Mouse (Mus musculus) regulatory T cell (primary cell): ENCODE results near the gene Gm11564.
"Not testable (repeated sequence)": the region's sequence is repeated elsewhere in the genome, so short reads cannot be mapped to it uniquely, and the experiment has no call there.

ENCODE experiments used
- in situ Hi-C: fragments of 300-600 bp; cut with MboI, MseI; formaldehyde crosslinking; loops from one replicate; pipeline ENCODE4 v1.15.1; 2025; ENCODE audit warnings: high pct_unique_total_duplicates

The Gm11564 gene

DNA sequence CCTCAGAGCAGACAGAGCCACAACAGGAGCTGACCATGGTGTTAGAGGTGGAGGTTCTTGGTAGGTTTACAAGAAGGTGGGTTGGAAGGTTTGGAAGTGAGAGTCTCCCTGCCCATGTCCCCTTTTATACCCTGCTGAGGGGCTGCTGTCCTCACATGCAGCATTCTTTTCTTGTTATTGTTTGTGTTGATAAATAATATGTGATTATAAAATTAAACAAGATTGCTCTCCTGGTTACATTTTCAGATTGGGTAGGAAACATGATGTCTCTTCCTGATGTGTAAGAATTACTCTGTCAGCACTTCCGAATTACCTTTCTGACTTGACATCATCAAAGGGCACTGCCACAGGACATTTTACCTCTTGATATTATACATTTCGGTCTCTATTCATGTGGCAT lies at the start of gene Gm11564:
Gm11564 (minus strand) TSS at position 101 of the 400 bp plus-strand sequence.
- in situ Hi-C loops, result not testable (repeated sequence)

DNA sequence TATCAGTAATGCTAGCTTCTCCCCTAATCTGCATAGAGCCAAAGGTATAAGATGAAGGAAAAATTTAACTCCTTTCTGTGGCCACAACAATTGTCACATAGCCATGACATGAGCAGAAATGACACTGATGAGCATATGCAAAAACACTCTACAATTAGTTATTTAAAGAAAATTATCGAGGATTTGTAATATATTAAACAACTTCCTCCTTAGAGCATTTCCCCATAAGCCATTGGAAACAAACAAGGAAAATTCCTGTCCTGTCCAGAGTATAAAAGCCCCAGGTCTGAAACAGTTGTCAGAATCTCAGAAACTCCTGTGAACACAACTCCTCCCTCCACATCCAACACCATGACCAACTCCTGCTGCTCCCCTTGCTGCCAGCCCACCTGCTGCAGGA lies 48.7 kb upstream of the Gm11564 start, which contains the start of gene Gm11559:
Gm11559 (plus strand) TSS at position 301 of the 400 bp plus-strand sequence.
- in situ Hi-C loops, result not testable (repeated sequence)

DNA sequence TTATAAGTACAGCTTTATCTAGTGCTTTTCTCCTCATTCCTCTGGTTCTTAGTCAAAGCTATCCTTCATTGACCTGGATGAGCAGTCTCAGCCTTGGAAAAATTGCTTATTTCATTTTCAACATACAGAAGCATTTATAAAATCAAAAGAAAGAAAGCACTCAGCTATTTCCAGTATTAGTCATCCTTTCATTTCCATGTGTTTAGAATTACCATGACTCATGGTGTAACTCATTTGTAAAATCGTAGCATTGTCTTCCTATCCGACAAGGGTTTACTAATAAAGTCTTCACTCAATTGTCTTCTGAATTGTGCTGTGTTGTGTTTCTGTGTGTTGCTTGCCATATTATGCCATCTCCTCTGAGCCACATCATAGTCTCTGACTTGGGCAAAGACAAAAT lies 43.3 kb upstream of the Gm11564 start:
- in situ Hi-C loops, result no loop called here

DNA sequence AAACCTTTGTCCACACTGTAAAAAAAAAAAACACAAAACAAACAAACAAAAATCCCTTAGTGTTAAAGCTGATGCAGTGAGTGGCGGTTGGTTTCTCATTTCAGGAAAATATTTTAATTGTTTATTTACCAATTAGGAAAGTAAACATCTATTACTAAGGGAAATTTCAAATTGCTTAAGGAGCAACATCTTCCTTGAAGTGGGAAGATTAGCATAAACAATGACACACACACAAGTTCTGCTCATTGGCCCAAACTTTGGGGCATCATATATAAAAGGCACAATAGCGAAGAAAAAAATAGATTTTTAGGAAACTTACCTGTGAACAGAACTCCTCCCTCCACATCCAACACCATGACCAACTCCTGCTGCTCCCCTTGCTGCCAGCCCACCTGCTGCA lies 42.2 kb upstream of the Gm11564 start, which contains the start of gene Gm11568:
Gm11568 (plus strand) TSS at position 301 of the 400 bp plus-strand sequence.
- in situ Hi-C loops, result no loop called here

DNA sequence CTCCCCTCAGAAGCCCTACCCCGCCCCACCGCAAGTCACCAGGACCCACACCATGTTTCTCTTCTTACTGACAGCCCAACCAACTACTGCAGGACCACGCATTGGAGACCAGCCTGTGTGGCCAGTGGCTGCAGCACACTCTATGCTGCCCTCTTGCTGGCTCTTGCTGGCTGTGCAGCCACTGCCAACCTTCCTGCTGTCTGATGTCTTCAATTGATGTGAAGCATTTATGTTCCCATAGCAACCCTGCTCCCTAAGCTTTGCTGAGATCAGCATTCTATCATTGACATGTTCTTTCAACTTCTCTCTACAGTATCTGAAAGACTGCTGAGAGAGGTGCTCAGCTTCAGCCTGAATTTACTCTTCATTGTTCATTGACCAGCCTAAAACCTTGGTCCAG lies 38.7 kb upstream of the Gm11564 start:
- in situ Hi-C loops, result no loop called here

DNA sequence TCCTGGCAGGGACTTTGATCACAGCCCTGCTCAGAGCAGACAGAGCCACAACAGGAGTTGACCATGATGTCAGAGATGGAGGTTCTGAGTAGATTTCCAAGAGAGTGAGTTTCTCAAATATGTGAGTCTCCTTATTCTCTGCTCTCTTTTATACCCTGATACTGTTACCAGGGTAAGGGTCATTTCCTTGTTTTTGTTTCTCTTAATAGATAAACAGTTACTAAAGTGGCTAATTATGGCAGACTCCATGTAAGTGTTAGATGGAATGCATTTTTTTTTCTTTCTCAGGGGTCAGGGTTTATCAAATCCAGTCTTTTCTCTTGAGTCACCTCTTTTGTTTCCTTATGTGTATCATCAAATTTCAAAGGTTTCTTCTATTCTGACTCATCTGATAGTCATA lies 36.0 kb upstream of the Gm11564 start, which contains the start of gene Krtap4-16:
Krtap4-16 (minus strand) TSS at position 101 of the 400 bp plus-strand sequence.
- in situ Hi-C loops, result no loop called here

DNA sequence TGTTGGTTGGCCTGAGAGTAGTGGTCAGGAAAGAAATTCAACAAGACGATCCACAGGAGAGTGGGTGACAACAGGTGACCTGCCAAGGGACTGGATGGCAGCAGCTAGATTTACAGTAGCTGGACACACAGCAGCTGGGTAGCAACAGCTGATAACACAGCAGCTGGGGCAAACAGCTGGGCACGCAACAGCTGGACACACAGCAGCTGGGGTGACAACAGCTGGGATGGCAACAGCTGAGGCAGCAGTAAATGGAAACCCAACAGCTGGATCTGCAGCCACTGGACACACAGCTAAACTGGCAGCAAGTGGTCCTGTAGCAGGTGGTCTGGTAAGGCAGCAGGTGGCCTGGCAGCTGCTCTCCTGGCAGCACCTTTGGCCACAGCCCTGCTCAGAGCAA lies 31.3 kb upstream of the Gm11564 start:
- in situ Hi-C loops, result no loop called here

DNA sequence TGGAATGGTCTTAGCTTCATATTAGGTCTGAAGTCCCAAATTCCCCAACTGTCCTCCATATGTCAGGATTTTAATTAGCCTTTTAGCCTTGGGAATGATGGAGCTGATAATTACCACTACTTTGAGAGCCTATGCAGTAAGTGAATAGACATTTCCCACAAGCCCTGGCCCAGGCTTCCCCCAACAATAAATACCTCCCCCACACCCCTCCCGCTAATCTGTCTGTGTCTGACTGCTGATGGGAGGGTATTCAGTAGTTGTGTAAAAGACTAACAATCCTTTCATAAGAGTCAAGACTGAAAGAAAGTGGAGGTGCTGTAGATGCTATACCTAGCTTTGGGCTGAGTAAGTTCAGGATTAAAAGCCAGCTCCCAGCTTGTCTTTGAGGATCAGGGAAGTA lies 26.7 kb upstream of the Gm11564 start:
- in situ Hi-C loops, result no loop called here

DNA sequence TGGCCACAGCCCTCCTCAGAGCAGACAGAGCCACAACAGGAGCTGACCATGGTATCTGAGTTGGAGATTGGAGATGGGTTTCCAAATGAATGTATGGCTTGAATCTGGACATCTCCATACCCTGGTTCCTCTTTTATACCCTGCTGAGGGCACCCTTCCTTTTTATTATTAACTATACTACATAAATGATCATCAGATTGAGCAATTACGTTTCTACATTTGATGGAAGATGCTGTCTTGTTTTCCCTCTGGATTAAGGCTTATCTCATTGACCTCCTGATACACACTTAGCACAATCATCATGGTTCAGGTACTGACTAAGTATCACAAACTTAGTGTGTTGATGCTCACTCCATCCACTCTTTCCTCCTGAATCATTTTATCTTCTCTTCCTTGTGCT lies 22.5 kb upstream of the Gm11564 start, which contains the start of gene 2300003K06Rik:
2300003K06Rik (minus strand) TSS at position 101 of the 400 bp plus-strand sequence.
- in situ Hi-C loops, result no loop called here

DNA sequence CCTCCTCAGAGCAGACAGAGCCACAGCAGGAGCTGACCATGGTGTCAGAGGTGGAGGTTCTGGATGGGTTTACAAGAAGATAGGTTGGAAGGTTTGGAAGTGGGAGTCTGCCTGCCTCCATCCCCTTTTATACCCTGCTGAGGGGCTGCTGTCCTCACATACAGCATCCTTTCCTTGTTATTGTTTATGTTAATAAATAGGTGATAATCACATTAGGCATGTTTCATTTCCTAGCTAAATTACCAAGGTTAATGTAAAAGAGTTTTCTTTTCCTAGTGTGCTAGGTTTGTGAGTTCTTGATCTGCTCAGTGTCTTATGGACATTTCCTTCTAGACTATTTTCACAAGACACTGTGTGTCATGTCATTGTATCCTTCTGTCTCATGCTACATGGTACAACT lies 5.7 kb downstream of the Gm11564 start, which contains the start of gene Krtap4-13:
Krtap4-13 (minus strand) TSS at position 101 of the 400 bp plus-strand sequence.
- in situ Hi-C loops, result not testable (repeated sequence)

DNA sequence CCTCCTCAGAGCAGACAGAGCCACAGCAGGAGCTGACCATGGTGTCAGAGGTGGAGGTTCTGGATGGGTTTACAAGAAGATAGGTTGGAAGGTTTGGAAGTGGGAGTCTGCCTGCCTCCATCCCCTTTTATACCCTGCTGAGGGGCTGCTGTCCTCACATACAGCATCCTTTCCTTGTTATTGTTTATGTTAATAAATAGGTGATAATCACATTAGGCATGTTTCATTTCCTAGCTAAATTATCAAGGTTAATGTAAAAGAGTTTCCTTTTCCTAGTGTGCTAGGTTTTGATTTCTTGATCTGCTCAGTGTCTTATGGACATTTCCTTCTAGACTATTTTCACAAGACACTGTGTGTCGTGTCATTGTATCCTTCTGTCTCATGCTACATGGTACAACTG lies 11.1 kb downstream of the Gm11564 start, which contains the start of gene Gm11554:
Gm11554 (minus strand) TSS at position 101 of the 400 bp plus-strand sequence.
- in situ Hi-C loops, result not testable (repeated sequence)

DNA sequence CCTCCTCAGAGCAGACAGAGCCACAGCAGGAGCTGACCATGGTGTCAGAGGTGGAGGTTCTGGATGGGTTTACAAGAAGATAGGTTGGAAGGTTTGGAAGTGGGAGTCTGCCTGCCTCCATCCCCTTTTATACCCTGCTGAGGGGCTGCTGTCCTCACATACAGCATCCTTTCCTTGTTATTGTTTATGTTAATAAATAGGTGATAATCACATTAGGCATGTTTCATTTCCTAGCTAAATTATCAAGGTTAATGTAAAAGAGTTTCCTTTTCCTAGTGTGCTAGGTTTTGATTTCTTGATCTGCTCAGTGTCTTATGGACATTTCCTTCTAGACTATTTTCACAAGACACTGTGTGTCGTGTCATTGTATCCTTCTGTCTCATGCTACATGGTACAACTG lies 16.6 kb downstream of the Gm11564 start, which contains the start of gene Gm11569:
Gm11569 (minus strand) TSS at position 101 of the 400 bp plus-strand sequence.
- in situ Hi-C loops, result not testable (repeated sequence)

DNA sequence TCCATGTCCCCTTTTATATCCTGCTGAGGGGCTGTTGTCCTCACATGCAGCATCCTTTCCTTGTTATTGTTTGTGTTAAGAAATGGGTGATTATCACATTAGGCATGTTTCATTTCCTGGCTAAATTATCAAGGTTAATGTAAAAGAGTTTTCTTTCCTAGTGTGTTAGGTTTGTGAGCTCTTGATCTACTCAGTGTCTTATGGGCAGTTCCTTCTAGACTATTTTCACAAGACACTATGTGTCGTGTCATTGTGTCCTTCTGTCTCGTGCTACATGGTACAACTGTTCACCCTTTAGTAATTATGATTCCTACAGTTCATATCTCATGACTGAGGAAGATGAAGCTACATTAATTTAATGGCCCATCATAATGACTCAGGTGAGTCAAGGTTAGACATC lies 22.1 kb downstream of the Gm11564 start, which contains the start of gene Gm11596:
Gm11596 (minus strand) TSS at position 101 of the 400 bp plus-strand sequence.
- in situ Hi-C loops, result no loop called here

DNA sequence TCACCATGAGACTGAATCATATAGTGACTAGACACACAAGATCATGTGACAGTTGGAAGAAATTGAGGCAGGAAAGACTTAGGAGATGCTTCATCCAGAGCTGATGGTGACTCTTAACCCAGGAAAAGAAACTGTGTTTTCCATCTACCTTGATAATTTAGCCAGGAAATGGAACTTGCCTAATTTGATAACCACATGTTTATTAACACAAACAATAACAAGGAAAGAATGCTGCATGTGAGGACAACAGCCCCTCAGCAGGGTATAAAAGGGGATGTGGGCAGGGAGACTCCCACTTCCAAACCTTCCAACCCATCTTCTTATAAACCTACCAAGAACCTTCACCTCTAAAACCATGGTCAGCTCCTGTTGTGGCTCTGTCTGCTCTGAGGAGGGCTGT lies 30.6 kb downstream of the Gm11564 start, which contains the start of gene Krtap4-9:
Krtap4-9 (plus strand) TSS at position 301 of the 400 bp plus-strand sequence.
- in situ Hi-C loops, result not testable (repeated sequence)

DNA sequence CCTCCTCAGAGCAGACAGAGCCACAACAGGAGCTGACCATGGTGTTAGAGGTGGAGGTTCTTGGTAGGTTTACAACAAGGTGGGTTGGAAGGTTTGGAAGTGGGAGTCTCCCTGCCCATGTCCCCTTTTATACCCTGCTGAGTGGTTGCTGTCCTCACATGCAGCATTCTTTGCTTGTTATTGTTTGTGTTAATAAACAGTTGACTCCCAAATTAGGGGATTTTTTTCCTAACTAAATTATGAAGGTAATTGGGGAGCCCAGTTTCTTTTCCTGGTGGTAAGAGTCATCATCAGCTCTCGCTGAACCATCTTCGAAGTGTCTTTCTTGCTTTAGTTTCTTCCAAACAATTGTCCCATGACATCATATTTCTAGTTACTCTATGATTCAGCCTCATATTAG lies 34.9 kb downstream of the Gm11564 start, which contains the start of gene Krtap4-8:
Krtap4-8 (minus strand) TSS at position 101 of the 400 bp plus-strand sequence.
- in situ Hi-C loops, result no loop called here

DNA sequence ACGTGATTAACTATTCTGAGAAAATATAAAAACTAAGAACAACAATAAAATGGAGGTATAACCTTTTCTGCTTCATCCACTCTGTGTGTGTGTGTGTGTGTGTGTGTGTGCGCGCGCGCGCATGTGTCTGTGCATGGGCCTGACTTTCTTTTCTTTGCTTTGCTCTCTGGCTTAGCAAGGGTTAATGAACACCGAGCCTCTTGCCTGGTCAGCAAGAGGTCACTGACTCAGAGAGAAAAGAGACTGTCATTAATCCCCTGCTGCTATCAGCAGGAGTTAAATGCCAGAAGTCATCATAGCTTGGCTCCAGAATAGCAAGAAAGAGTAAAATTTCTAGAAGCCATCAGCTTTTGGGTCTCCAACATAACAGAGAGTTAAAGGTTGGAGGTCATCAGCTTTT lies 37.1 kb downstream of the Gm11564 start:
- in situ Hi-C loops, result no loop called here

DNA sequence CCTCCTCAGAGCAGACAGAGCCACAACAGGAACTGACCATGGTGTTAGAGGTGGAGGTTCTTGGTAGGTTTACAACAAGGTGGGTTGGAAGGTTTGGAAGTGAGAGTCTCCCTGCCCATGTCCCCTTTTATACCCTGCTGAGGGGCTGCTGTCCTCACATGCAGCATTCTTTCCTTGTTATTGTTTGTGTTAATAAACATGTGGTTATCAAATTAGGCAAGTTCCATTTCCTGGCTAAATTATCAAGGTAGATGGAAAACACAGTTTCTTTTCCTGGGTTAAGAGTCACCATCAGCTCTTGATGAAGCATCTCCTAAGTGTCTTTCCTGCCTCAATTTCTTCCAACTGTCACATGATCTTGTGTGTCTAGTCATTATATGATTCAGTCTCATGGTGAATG lies 42.7 kb downstream of the Gm11564 start, which contains the start of gene Gm11595:
Gm11595 (minus strand) TSS at position 101 of the 400 bp plus-strand sequence.
- in situ Hi-C loops, result not testable (repeated sequence)

DNA sequence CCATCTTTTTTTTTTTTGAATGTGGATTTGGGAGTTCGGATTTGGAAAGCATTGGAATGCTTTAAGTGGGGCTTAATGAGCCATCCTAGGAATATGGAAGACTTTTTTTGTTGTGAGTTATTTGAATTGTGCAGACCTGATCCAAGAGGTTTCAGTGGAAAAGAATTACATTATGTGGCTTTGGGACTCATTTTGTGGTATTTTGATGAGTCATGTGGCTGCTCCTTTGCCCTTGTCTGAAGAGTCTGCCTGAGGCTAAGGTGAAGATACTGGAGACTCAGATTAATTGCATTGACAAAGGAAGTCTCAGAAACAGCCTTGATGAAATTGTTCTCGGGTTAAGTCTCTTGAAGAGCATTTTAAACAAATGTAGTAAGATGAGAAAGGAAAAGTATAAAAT lies 47.1 kb downstream of the Gm11564 start:
- in situ Hi-C loops, result no loop called here
